Mouse (Mus musculus) cerebellum, adult 2 months (tissue): ENCODE measurements at regions not wholly inside any gene's neighbourhood (a gene's known extent, or its start where the extent isn't known, plus 50 kb on each side); places are given as distances from the start of the nearest gene placed in this dataset.

Source experiments
- CTCF ChIP-seq: fragments of 200-500 bp; IDR thresholded peaks from 2 replicates; pipeline ENCODE4 v1.5.1; 2011; ENCODE audit warnings: low read depth, mild to moderate bottlenecking, control low read depth, low read length, moderate library complexity, borderline replicate concordance; ENCODE audit not compliant: insufficient read depth
- POLR2A ChIP-seq: fragments of 200-500 bp; IDR thresholded peaks from 2 replicates; pipeline ENCODE4 v1.6.1; 2011; ENCODE audit warnings: low read length, control low read depth, borderline replicate concordance; ENCODE audit not compliant: insufficient read depth

- no peak for TF ChIP-seq POLR2A
- no peak for TF ChIP-seq CTCF
Observed at GRCm38 (mm10) chr10:99683310-99683709, 76.1 kb downstream of the Csl start.
